Mouse (Mus musculus): ENCODE measurements around the gene Bhlha15. TPM values are rescaled to one million over a fixed set of nuclear protein-coding genes. Genes with fewer than 3 reads are reported as not detected.

The Bhlha15 gene
- polyA plus RNA-seq (2012; rRNA removed), result 0.42 and 0.70 TPM in 2 replicates

DNA sequence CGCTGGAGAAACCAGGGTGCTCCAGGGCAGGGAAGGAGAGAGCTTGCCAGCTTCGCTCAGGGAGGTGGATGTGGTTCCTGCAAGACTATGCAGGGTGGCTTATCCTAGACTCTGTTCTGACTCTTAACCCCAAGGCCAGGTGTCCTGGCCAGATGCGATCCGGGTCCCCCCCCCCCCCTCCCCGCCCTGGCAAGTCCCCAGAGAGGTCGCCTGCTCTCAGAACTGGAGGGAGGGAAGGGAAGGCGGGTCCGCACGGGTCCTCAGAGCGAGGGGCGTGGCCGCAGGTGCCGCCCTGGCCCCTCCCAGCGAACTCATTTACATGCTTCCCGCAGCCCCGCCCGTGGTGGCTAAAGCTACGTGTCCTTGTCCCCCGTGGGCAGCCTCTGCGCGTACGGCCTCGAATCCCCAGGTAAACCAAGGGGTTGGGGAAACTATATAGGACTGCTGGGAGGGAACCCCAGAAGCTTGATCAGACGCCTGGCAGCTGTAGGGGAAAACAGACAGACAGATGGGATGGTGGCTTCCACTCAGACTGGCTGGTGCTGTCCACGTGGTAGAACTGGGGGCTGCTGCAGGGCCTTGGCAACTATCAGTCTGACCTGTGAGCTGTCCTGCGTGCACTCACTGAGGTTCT lies at the start of gene Bhlha15:
Bhlha15 (plus strand) TSS at position 337 of the 634 bp plus-strand sequence.
- 3% methylated on average over 25 of the region's 26 CpGs for whole genome bisulfite sequencing
- Histone ChIP-seq H3K27ac (ENCODE audit: control insufficient read depth, insufficient read depth, low read length) (no peak within 1 kb of the TSS), H3K36me3 (ENCODE audit: control insufficient read depth, insufficient read depth, low read length) (no peaks in the 10 kb centered on the region), H3K4me1 (replicated peaks; ENCODE audit: control insufficient read depth, insufficient read depth, low read length) (peaks cover 15% of the 10 kb centered on the region), H3K4me3 (ENCODE audit: control insufficient read depth, insufficient read depth, low read length) (peak within 1 kb of the TSS; percentile 3; the same call in 1 of the 2 replicates), H3K27me3 (ENCODE audit: control insufficient read depth, insufficient read depth, low read length) (no peaks in the 10 kb centered on the region)
- DNase-seq, result peak; percentile 77
- TF ChIP-seq CTCF (IDR thresholded peaks at IDR 0.05; ENCODE audit: borderline replicate concordance, control insufficient read depth, extremely low read depth, insufficient read depth, low read length, poor library complexity), result no peak
- no peak for TF ChIP-seq POLR2A (IDR thresholded peaks at IDR 0.05; ENCODE audit: control insufficient read depth, extremely low read depth, insufficient read depth, low read length, poor library complexity)

- WGBS, result 96% methylated on average over 5 of the region's 5 CpGs
- H3K27me3 ChIP-seq (ENCODE audit: control insufficient read depth, insufficient read depth, low read length), result no peaks in the 10 kb centered on the region
- no peak for DNase-seq
- TF ChIP-seq CTCF (IDR thresholded peaks at IDR 0.05; ENCODE audit: borderline replicate concordance, control insufficient read depth, extremely low read depth, insufficient read depth, low read length, poor library complexity) (no peak), POLR2A (IDR thresholded peaks at IDR 0.05; ENCODE audit: control insufficient read depth, extremely low read depth, insufficient read depth, low read length, poor library complexity) (no peak)
- H3K36me3 ChIP-seq (ENCODE audit: control insufficient read depth, insufficient read depth, low read length), result peaks cover 10% of the 10 kb centered on the region; the same call in 1 of the 2 replicates
- no peaks in the 10 kb centered on the region for H3K4me1 ChIP-seq (replicated peaks; ENCODE audit: control insufficient read depth, insufficient read depth, low read length)
- H3K27ac ChIP-seq (ENCODE audit: control insufficient read depth, insufficient read depth, low read length), result no peak overlapping the region
- no peak overlapping the region for H3K4me3 ChIP-seq (ENCODE audit: control insufficient read depth, insufficient read depth, low read length)
These were observed 46.6 kb upstream of the Bhlha15 start for GRCm38 (mm10) chr5:144143531-144143930.

DNA sequence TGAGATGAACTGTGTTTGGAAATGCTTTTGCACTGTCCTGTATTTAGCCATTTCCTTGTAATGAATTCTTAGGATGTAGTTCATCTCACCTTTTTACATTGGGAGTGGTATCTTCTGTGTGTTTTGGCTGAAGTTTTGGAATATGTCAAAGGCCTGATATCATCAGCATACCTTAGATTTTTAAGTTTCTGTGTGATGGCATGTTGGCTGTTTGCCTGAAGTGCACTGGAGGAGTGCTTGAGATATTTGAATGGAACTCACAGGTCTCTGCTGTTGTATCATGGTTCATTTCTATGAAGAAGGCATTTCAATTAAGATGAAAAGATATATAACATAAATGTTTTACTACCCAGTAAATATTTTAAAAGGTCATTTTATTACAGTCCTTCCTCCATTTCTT lies 43.2 kb upstream of the Bhlha15 start:
- H3K27ac ChIP-seq (ENCODE audit: control insufficient read depth, insufficient read depth, low read length), result no peak overlapping the region
- TF ChIP-seq POLR2A (IDR thresholded peaks at IDR 0.05; ENCODE audit: control insufficient read depth, extremely low read depth, insufficient read depth, low read length, poor library complexity), result no peak
- TF ChIP-seq CTCF (IDR thresholded peaks at IDR 0.05; ENCODE audit: borderline replicate concordance, control insufficient read depth, extremely low read depth, insufficient read depth, low read length, poor library complexity), result no peak
- H3K4me1 ChIP-seq (replicated peaks; ENCODE audit: control insufficient read depth, insufficient read depth, low read length), result no peaks in the 10 kb centered on the region
- no peak overlapping the region for H3K4me3 ChIP-seq (ENCODE audit: control insufficient read depth, insufficient read depth, low read length)
- no peaks in the 10 kb centered on the region for H3K27me3 ChIP-seq (ENCODE audit: control insufficient read depth, insufficient read depth, low read length)
- DNase-seq, result no peak
- peaks cover 15% of the 10 kb centered on the region for H3K36me3 ChIP-seq (ENCODE audit: control insufficient read depth, insufficient read depth, low read length)

DNA sequence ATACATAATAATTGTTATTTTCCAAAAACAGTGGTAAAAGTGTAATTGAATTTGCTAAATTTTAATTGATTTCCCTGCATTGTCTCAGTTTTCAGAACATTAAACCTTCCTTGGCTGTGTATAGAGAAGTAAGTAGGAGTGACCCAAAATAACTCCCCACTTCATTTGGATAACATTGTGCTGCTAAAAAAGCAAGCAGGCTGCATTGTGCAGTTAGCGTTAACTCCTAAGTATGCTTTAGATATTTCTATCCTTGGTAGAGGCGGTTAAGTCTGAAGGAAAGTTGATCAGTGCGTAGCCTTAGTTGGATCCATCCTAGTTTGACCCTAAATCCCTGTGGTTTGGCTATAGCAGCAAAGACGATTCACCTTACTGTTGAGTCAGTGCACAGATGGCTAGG lies 40.6 kb upstream of the Bhlha15 start:
- WGBS, result 98% methylated on average over 4 of the region's 4 CpGs
- H3K4me3 ChIP-seq (ENCODE audit: control insufficient read depth, insufficient read depth, low read length), result no peak overlapping the region
- no peaks in the 10 kb centered on the region for H3K4me1 ChIP-seq (replicated peaks; ENCODE audit: control insufficient read depth, insufficient read depth, low read length)
- DNase-seq, result no peak
- TF ChIP-seq POLR2A (IDR thresholded peaks at IDR 0.05; ENCODE audit: control insufficient read depth, extremely low read depth, insufficient read depth, low read length, poor library complexity) (no peak), CTCF (IDR thresholded peaks at IDR 0.05; ENCODE audit: borderline replicate concordance, control insufficient read depth, extremely low read depth, insufficient read depth, low read length, poor library complexity) (no peak)
- H3K36me3 ChIP-seq (ENCODE audit: control insufficient read depth, insufficient read depth, low read length), result peaks cover 15% of the 10 kb centered on the region
- no peak overlapping the region for H3K27ac ChIP-seq (ENCODE audit: control insufficient read depth, insufficient read depth, low read length)
- H3K27me3 ChIP-seq (ENCODE audit: control insufficient read depth, insufficient read depth, low read length), result no peaks in the 10 kb centered on the region

- WGBS, result 90% methylated on average over 4 of the region's 4 CpGs
- Histone ChIP-seq H3K36me3 (ENCODE audit: control insufficient read depth, insufficient read depth, low read length) (peaks cover 15% of the 10 kb centered on the region), H3K27ac (ENCODE audit: control insufficient read depth, insufficient read depth, low read length) (no peak overlapping the region)
These were observed 38.8 kb upstream of the Bhlha15 start for GRCm38 (mm10) chr5:144151270-144151669.

GRCm38 (mm10) chr5:144154528-144154927 lies 35.6 kb upstream of the Bhlha15 start:
- no peaks in the 10 kb centered on the region for H3K4me1 ChIP-seq (replicated peaks; ENCODE audit: control insufficient read depth, insufficient read depth, low read length)
- no peaks in the 10 kb centered on the region for H3K27me3 ChIP-seq (ENCODE audit: control insufficient read depth, insufficient read depth, low read length)
- 25% methylated on average over 7 of the region's 7 CpGs for WGBS
- no peak overlapping the region for H3K27ac ChIP-seq (ENCODE audit: control insufficient read depth, insufficient read depth, low read length)
- DNase-seq, result peak; percentile 61
- no peak overlapping the region for H3K4me3 ChIP-seq (ENCODE audit: control insufficient read depth, insufficient read depth, low read length)
- TF ChIP-seq POLR2A (IDR thresholded peaks at IDR 0.05; ENCODE audit: control insufficient read depth, extremely low read depth, insufficient read depth, low read length, poor library complexity) (no peak), CTCF (IDR thresholded peaks at IDR 0.05; ENCODE audit: borderline replicate concordance, control insufficient read depth, extremely low read depth, insufficient read depth, low read length, poor library complexity) (no peak)
- H3K36me3 ChIP-seq (ENCODE audit: control insufficient read depth, insufficient read depth, low read length), result peaks cover 16% of the 10 kb centered on the region

More at GRCm38 (mm10) chr5:144151270-144151669, 38.8 kb upstream of the Bhlha15 start:
- TF ChIP-seq CTCF (IDR thresholded peaks at IDR 0.05; ENCODE audit: borderline replicate concordance, control insufficient read depth, extremely low read depth, insufficient read depth, low read length, poor library complexity) (no peak), POLR2A (IDR thresholded peaks at IDR 0.05; ENCODE audit: control insufficient read depth, extremely low read depth, insufficient read depth, low read length, poor library complexity) (no peak)
- Histone ChIP-seq H3K4me3 (ENCODE audit: control insufficient read depth, insufficient read depth, low read length) (no peak overlapping the region), H3K4me1 (replicated peaks; ENCODE audit: control insufficient read depth, insufficient read depth, low read length) (no peaks in the 10 kb centered on the region), H3K27me3 (ENCODE audit: control insufficient read depth, insufficient read depth, low read length) (no peaks in the 10 kb centered on the region)
- DNase-seq, result no peak

Data from thymus, adult 2 months (tissue).